Mouse (Mus musculus) hindbrain, embryonic 12.5 days (tissue): ENCODE results near the gene Dlg1. TPM values are rescaled to one million over a fixed set of nuclear protein-coding genes. Genes with fewer than 3 reads are reported as not detected.

Experiments
- ATAC-seq: fragments of 200-750 bp; cut with Nextera tagmentation; 2 replicates; pipeline ENCODE4 v1.8.0; 2017; ENCODE audit warnings: moderate TSS enrichment; ENCODE audit not compliant: low FRiP score
- H3K27ac ChIP-seq: fragments of 300-500 bp; sonication (generic); 2 replicates; pipeline ENCODE4 v1.5.1; 2016; ENCODE audit warnings: mild to moderate bottlenecking
- H3K27me3 ChIP-seq: fragments of 300-500 bp; sonication (generic); 2 replicates; pipeline ENCODE4 v1.6.1; 2016; ENCODE audit warnings: mild to moderate bottlenecking
- H3K36me3 ChIP-seq: fragments of 300-500 bp; sonication (generic); 2 replicates; pipeline ENCODE4 v1.6.1; 2016; ENCODE audit warnings: mild to moderate bottlenecking
- H3K4me1 ChIP-seq: fragments of 300-500 bp; sonication (generic); 2 replicates; pipeline ENCODE4 v1.6.1; 2016
- H3K4me2 ChIP-seq: fragments of 300-500 bp; sonication (generic); replicated peaks from 2 replicates; pipeline ENCODE4 v1.6.1; 2016; ENCODE audit warnings: mild to moderate bottlenecking
- H3K4me3 ChIP-seq: fragments of 300-500 bp; sonication (generic); 2 replicates; pipeline ENCODE4 v1.5.1; 2016; ENCODE audit warnings: mild to moderate bottlenecking
- H3K9ac ChIP-seq: fragments of 300-500 bp; sonication (generic); 2 replicates; pipeline ENCODE4 v1.6.1; 2016; ENCODE audit warnings: mild to moderate bottlenecking, moderate library complexity
- H3K9me3 ChIP-seq: fragments of 300-500 bp; sonication (generic); replicated peaks from 2 replicates; pipeline ENCODE4 v1.6.1; 2016; ENCODE audit warnings: mild to moderate bottlenecking
- WGBS: fragments of 180-500 bp; shearing (Covaris S2); methylation state at CpG from one replicate; pipeline ENCODE4 v1.1.7; 2016; 5-methylcytosine and 5-hydroxymethylcytosine counted together
- polyA plus RNA-seq: library from polyadenylated mRNA; unstranded; fragments of >200 nt; fragmentation: Nextera tagmentation; extraction: Ambion mirVana; gene quantifications from 2 replicates; pipeline ENCODE4 v1.2.1, GENCODE M21; 2016

Gene Dlg1
- polyA plus RNA-seq, 1 experiment from 2014 or later: 27.9 TPM

- no peak overlapping the region for H3K4me2 ChIP-seq
- ATAC-seq: no peak
- H3K4me1 ChIP-seq: peaks cover 4% of the 10 kb centered on the region; the same call in 1 of the 2 replicates
- H3K4me3 ChIP-seq: no peak overlapping the region
- H3K9me3 ChIP-seq: no peaks in the 10 kb centered on the region
- H3K9ac ChIP-seq: no peak overlapping the region
- H3K27ac ChIP-seq: no peak overlapping the region
- no peaks in the 10 kb centered on the region for H3K27me3 ChIP-seq
- 0 out of 2 replicates have a peak, but pooled peaks cover 10% of the 10 kb centered on the region for H3K36me3 ChIP-seq
- 94% methylated on average over 4 of the region's 4 CpGs for WGBS
Observed at GRCm38 (mm10) chr16:31875391-31875790, 212.1 kb downstream of the Dlg1 start.

GRCm38 (mm10) chr16:31876386-31876785 is 213.1 kb downstream of the Dlg1 start:
- Histone ChIP-seq H3K27me3 (no peaks in the 10 kb centered on the region), H3K27ac (no peak overlapping the region), H3K4me2 (no peak overlapping the region), H3K9ac (no peak overlapping the region), H3K4me1 (peaks cover 4% of the 10 kb centered on the region; the same call in 1 of the 2 replicates), H3K9me3 (no peaks in the 10 kb centered on the region), H3K4me3 (no peak overlapping the region), H3K36me3 (0 out of 2 replicates have a peak, but pooled peaks cover 9% of the 10 kb centered on the region)
- no peak for ATAC-seq
- 86% methylated on average over 10 of the region's 10 CpGs for whole genome bisulfite sequencing

GRCm38 (mm10) chr16:31878052-31878451 is 214.8 kb downstream of the Dlg1 start:
- no peak for ATAC-seq
- peaks cover 7% of the 10 kb centered on the region; the same call in 1 of the 2 replicates for H3K4me1 ChIP-seq
- no peak overlapping the region for H3K9ac ChIP-seq
- WGBS: 63% methylated on average over 6 of the region's 6 CpGs
- no peaks in the 10 kb centered on the region; the same call in 1 of the 2 replicates for H3K27me3 ChIP-seq
- H3K9me3 ChIP-seq: no peaks in the 10 kb centered on the region
- H3K4me2 ChIP-seq: no peak overlapping the region
- H3K4me3 ChIP-seq: no peak overlapping the region
- no peak overlapping the region for H3K27ac ChIP-seq
- H3K36me3 ChIP-seq: 0 out of 2 replicates have a peak, but pooled peaks cover 5% of the 10 kb centered on the region

GRCm38 (mm10) chr16:31878573-31879257 is 215.5 kb downstream of the Dlg1 start, which contains the start of gene Meltf:
TSS of gene Meltf (plus strand) at chr16:31878810.
- Histone ChIP-seq H3K9ac (0 out of 2 replicates have a peak within 1 kb of the TSS, but pooled peaks have one; percentile 32), H3K4me2 (peak within 1 kb of the TSS; percentile 36), H3K36me3 (0 out of 2 replicates have a peak, but pooled peaks cover 4% of the 10 kb centered on the region), H3K27ac (no peak within 1 kb of the TSS), H3K4me3 (no peak within 1 kb of the TSS), H3K4me1 (peaks cover 13% of the 10 kb centered on the region), H3K27me3 (no peaks in the 10 kb centered on the region; the same call in 1 of the 2 replicates), H3K9me3 (no peaks in the 10 kb centered on the region)
- 30% methylated on average over 21 of the region's 21 CpGs for WGBS
- 0 out of 2 replicates have a peak, but pooled peaks have one; percentile 24 for ATAC-seq

GRCm38 (mm10) chr16:31880146-31880840 is 217.1 kb downstream of the Dlg1 start:
- no peak overlapping the region for H3K27ac ChIP-seq
- no peaks in the 10 kb centered on the region for H3K9me3 ChIP-seq
- no peaks in the 10 kb centered on the region; the same call in 1 of the 2 replicates for H3K27me3 ChIP-seq
- no peaks in the 10 kb centered on the region for H3K36me3 ChIP-seq
- no peak for ATAC-seq
- WGBS: 80% methylated on average over 8 of the region's 8 CpGs
- H3K4me2 ChIP-seq: no peak overlapping the region
- peaks cover 22% of the 10 kb centered on the region for H3K4me1 ChIP-seq
- H3K9ac ChIP-seq: no peak overlapping the region
- H3K4me3 ChIP-seq: no peak overlapping the region

- Histone ChIP-seq H3K4me2 (no peak overlapping the region), H3K9ac (no peak overlapping the region), H3K27me3 (no peaks in the 10 kb centered on the region; the same call in 1 of the 2 replicates), H3K27ac (no peak overlapping the region), H3K4me1 (peaks cover 22% of the 10 kb centered on the region), H3K9me3 (no peaks in the 10 kb centered on the region), H3K36me3 (no peaks in the 10 kb centered on the region), H3K4me3 (no peak overlapping the region)
- WGBS: 62% methylated on average over 9 of the region's 9 CpGs
- ATAC-seq: no peak
Observed at GRCm38 (mm10) chr16:31882381-31882908, 219.2 kb downstream of the Dlg1 start.

GRCm38 (mm10) chr16:31883302-31883701 is 220.1 kb downstream of the Dlg1 start:
- no peak overlapping the region for H3K4me3 ChIP-seq
- no peak overlapping the region for H3K9ac ChIP-seq
- 77% methylated on average over 14 of the region's 14 CpGs for WGBS

GRCm38 (mm10) chr16:31883902-31884301 is 220.7 kb downstream of the Dlg1 start:
- ATAC-seq: peak; percentile 44; the same call in 1 of the 2 replicates
- H3K27me3 ChIP-seq: no peaks in the 10 kb centered on the region; the same call in 1 of the 2 replicates
- 27% methylated on average over 6 of the region's 6 CpGs for WGBS
- peaks cover 20% of the 10 kb centered on the region for H3K4me1 ChIP-seq
- H3K36me3 ChIP-seq: no peaks in the 10 kb centered on the region
- H3K4me3 ChIP-seq: no peak overlapping the region
- no peak overlapping the region for H3K9ac ChIP-seq
- no peaks in the 10 kb centered on the region for H3K9me3 ChIP-seq
- 0 out of 2 replicates have a peak overlapping the region, but pooled peaks have one; percentile 15 for H3K4me2 ChIP-seq
- no peak overlapping the region for H3K27ac ChIP-seq

More at GRCm38 (mm10) chr16:31883302-31883701, 220.1 kb downstream of the Dlg1 start:
- ATAC-seq: peak; percentile 27; the same call in 1 of the 2 replicates
- H3K4me2 ChIP-seq: no peak overlapping the region
- H3K4me1 ChIP-seq: peaks cover 22% of the 10 kb centered on the region
- no peaks in the 10 kb centered on the region for H3K36me3 ChIP-seq
- H3K27ac ChIP-seq: no peak overlapping the region
- no peaks in the 10 kb centered on the region; the same call in 1 of the 2 replicates for H3K27me3 ChIP-seq
- no peaks in the 10 kb centered on the region for H3K9me3 ChIP-seq

GRCm38 (mm10) chr16:31890907-31891306 is 227.7 kb downstream of the Dlg1 start:
- ATAC-seq: no peak
- Histone ChIP-seq H3K4me3 (no peak overlapping the region), H3K27ac (no peak overlapping the region), H3K27me3 (no peaks in the 10 kb centered on the region), H3K36me3 (no peaks in the 10 kb centered on the region), H3K4me1 (0 out of 2 replicates have a peak, but pooled peaks cover 3% of the 10 kb centered on the region), H3K9ac (no peak overlapping the region), H3K4me2 (no peak overlapping the region), H3K9me3 (no peaks in the 10 kb centered on the region)
- 56% methylated on average over 7 of the region's 7 CpGs for WGBS

GRCm38 (mm10) chr16:31893396-31894141 is 230.3 kb downstream of the Dlg1 start:
- Histone ChIP-seq H3K27ac (no peak overlapping the region), H3K36me3 (no peaks in the 10 kb centered on the region), H3K9me3 (no peaks in the 10 kb centered on the region), H3K9ac (no peak overlapping the region), H3K4me2 (no peak overlapping the region), H3K4me3 (no peak overlapping the region), H3K4me1 (peaks cover 21% of the 10 kb centered on the region), H3K27me3 (no peaks in the 10 kb centered on the region)
- no peak for ATAC-seq
- 60% methylated on average over 5 of the region's 5 CpGs for WGBS

GRCm38 (mm10) chr16:31896971-31897774 is 233.9 kb downstream of the Dlg1 start:
- Histone ChIP-seq H3K4me2 (peak overlapping the region; percentile 53), H3K36me3 (no peaks in the 10 kb centered on the region), H3K9me3 (peaks cover 10% of the 10 kb centered on the region), H3K4me3 (peak overlapping the region; percentile 16; the same call in 1 of the 2 replicates), H3K27ac (peak overlapping the region; percentile 57; the same call in 1 of the 2 replicates), H3K9ac (no peak overlapping the region), H3K27me3 (no peaks in the 10 kb centered on the region), H3K4me1 (peaks cover 24% of the 10 kb centered on the region)
- WGBS: 16% methylated on average over 29 of the region's 29 CpGs
- peak; percentile 45 for ATAC-seq
